ENCODE assay signal across 7 mouse cellular contexts in the genomic region with DNA sequence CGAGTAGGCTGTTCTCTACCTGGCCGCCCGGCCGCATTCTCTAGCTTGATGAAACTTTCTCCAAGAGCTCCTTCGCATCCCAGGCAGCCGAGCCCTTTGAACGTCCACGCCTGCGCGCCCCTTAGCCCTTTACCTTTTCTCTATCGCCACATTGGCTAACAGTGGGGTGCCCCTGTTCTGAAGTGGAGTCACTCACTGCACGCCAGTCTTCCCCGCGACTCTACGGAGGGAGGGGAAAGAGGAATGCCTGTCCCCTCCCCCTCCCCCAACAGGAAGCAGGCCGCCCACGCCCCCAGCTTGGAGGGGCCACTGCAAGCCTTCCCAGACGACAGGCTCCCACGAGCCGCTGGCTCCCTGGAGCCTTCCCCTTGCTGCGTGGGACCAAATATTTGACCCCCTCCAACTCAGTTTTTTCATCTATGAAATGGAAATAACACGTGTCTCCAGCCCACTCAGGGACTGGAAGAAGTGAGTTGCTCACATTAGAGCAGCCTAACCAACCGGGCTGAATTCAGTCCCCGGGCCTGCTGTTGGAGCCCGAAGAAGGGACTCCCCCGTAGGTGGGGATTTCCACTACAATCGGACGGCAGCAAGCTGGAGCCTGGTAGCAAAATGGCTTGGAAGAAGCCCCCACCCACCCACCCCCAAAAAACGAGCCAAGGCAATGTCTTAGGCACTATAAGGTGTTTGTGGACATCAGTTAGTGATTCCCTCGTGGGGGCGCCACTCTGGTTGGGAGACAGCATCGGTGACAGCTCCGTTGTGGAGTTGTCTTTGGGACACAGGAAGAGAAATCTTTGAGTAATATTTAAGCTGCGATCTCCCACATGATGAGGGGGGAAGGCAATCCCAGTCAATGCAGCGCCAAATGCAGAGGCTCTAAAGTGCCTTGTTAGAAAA. TPM values are rescaled to one million over a fixed set of nuclear protein-coding genes. Genes with fewer than 3 reads are reported as not detected.
DNase-seq lines count a peak whose midpoint lies in the region; ATAC-seq and TF ChIP-seq lines count a peak whose summit lies in the region.

Gene Sh2b3 (minus strand): TSS at position 206 of the 900 bp plus-strand sequence.

- peaks cover 33% of the 10 kb centered on the region for H3K27me3 ChIP-seq in E14TG2a.4 (ENCODE audit: insufficient read depth, low read length)
- peaks cover 61% of the 10 kb centered on the region for H3K27me3 ChIP-seq in hindbrain, embryonic 12.5 days
- peaks cover 59% of the 10 kb centered on the region for H3K27me3 ChIP-seq in limb, embryonic 10.5 days (ENCODE audit: low read depth, poor library complexity, severe bottlenecking)
- peaks cover 41% of the 10 kb centered on the region for H3K27me3 ChIP-seq in midbrain, embryonic 11.5 days (ENCODE audit: control insufficient read depth, insufficient read depth, low read length)

- DNase-seq in T-cell, adult 2 months (ENCODE audit: low spot score): peak; percentile 42
- peak; percentile 38 for DNase-seq in forelimb bud, embryonic 11.5 days (ENCODE audit: low read depth, low spot score)
- DNase-seq in limb, embryonic 10.5 days (ENCODE audit: low spot score): no peak
- DNase-seq in midbrain, embryonic 11.5 days (ENCODE audit: low spot score, missing footprints): no peak
- peak; percentile 72 for DNase-seq in thymus, postnatal 25 days

- peak within 1 kb of the TSS; percentile 95 for H3K4me3 ChIP-seq in E14TG2a.4 (replicated peaks; ENCODE audit: low read length)
- H3K4me3 ChIP-seq in hindbrain, embryonic 12.5 days: peak within 1 kb of the TSS; percentile 67
- peak within 1 kb of the TSS; percentile 78 for H3K4me3 ChIP-seq in limb, embryonic 10.5 days
- peak within 1 kb of the TSS; percentile 65 for H3K4me3 ChIP-seq in midbrain, embryonic 11.5 days (ENCODE audit: low read depth, low read length)

- H3K9ac ChIP-seq in hindbrain, embryonic 12.5 days: peak within 1 kb of the TSS; percentile 75
- H3K9ac ChIP-seq in midbrain, embryonic 11.5 days (ENCODE audit: low read length): peak within 1 kb of the TSS; percentile 69

- peaks cover 76% of the 10 kb centered on the region for H3K4me1 ChIP-seq in E14TG2a.4 (replicated peaks; ENCODE audit: low read depth, low read length)
- H3K4me1 ChIP-seq in hindbrain, embryonic 12.5 days: peaks cover 64% of the 10 kb centered on the region
- H3K4me1 ChIP-seq in limb, embryonic 10.5 days: peaks cover 68% of the 10 kb centered on the region
- H3K4me1 ChIP-seq in midbrain, embryonic 11.5 days (ENCODE audit: control insufficient read depth, insufficient read depth, low read length): peaks cover 40% of the 10 kb centered on the region

- H3K36me3 ChIP-seq in E14TG2a.4 (ENCODE audit: insufficient read depth, low read length): 0 out of 2 replicates have a peak, but pooled peaks cover under 1% of the 10 kb centered on the region
- H3K36me3 ChIP-seq in hindbrain, embryonic 12.5 days: no peaks in the 10 kb centered on the region
- H3K36me3 ChIP-seq in limb, embryonic 10.5 days: no peaks in the 10 kb centered on the region
- no peaks in the 10 kb centered on the region for H3K36me3 ChIP-seq in midbrain, embryonic 11.5 days (ENCODE audit: control insufficient read depth, insufficient read depth, low read length)

- H3K27ac ChIP-seq in hindbrain, embryonic 12.5 days: peak within 1 kb of the TSS; percentile 70
- H3K27ac ChIP-seq in limb, embryonic 10.5 days: peak within 1 kb of the TSS; percentile 87
- H3K27ac ChIP-seq in midbrain, embryonic 11.5 days (ENCODE audit: low read depth, low read length): no peak within 1 kb of the TSS

- ATAC-seq in hindbrain, embryonic 12.5 days (ENCODE audit: low FRiP score): peak; percentile 20
- no peak; the same call in 1 of the 2 replicates for ATAC-seq in midbrain, embryonic 11.5 days (ENCODE audit: low FRiP score)

- peak within 1 kb of the TSS; percentile 95 for H3K4me2 ChIP-seq in hindbrain, embryonic 12.5 days (replicated peaks)
- H3K4me2 ChIP-seq in midbrain, embryonic 11.5 days: peak within 1 kb of the TSS; percentile 97

- under 1% methylated on average over 34 of the region's 35 CpGs for WGBS in hindbrain, embryonic 12.5 days
- under 1% methylated on average over 35 of the region's 35 CpGs for WGBS in limb, embryonic 10.5 days
- WGBS in midbrain, embryonic 11.5 days: 1% methylated on average over 35 of the region's 35 CpGs

- TF ChIP-seq CTCF in E14TG2a.4 (conservative IDR thresholded peaks at IDR 0.05; ENCODE audit: low read length): no peak

- H3K9me3 ChIP-seq in E14TG2a.4 (ENCODE audit: low read length): no peaks in the 10 kb centered on the region
- no peaks in the 10 kb centered on the region for H3K9me3 ChIP-seq in hindbrain, embryonic 12.5 days (replicated peaks)
- H3K9me3 ChIP-seq in limb, embryonic 10.5 days (replicated peaks): no peaks in the 10 kb centered on the region
- no peaks in the 10 kb centered on the region for H3K9me3 ChIP-seq in midbrain, embryonic 11.5 days (ENCODE audit: control insufficient read depth, low read length)

RNA-seq across cellular contexts. Expression of gene Sh2b3, which starts in this region (rescaled TPM):
- polyA plus RNA-seq in hindbrain, embryonic 12.5 days (2016; fragmentation: Nextera tagmentation; extraction: Ambion mirVana): 11.4 and 12.1 TPM in 2 replicates
- polyA plus RNA-seq in limb, embryonic 10.5 days (2016; fragmentation: Nextera tagmentation; extraction: Ambion mirVana): 10.9 and 11.2 TPM in 2 replicates
- 5.8 and 9.4 TPM in 2 replicates for polyA plus RNA-seq in midbrain, embryonic 11.5 days (2014; fragmentation: Nextera tagmentation; extraction: Ambion mirVana)

Comparison
In these comparisons a context has a peak if more than half of its experiments do, and no peak if none do; other contexts are left out.
1. DNase-seq: peak in T-cell, adult 2 months (single experiment), forelimb bud, embryonic 11.5 days (single experiment) and thymus, postnatal 25 days (single experiment); none in limb, embryonic 10.5 days (single experiment) and midbrain, embryonic 11.5 days (single experiment).
2. Peak in every context shown above with its lines, with median percentiles within 50 percentile points of each other: H3K4me3 ChIP-seq.